Mouse (Mus musculus) E14TG2a.4 (cell line): ENCODE results near the gene E130218I03Rik.

Source experiments
- H3K27me3 ChIP-seq: 2 replicates; pipeline ENCODE4 v1.6.1; 2014; ENCODE audit warnings: low read length, control low read depth; ENCODE audit not compliant: insufficient read depth
- H3K36me3 ChIP-seq: 2 replicates; pipeline ENCODE4 v1.6.1; 2014; ENCODE audit warnings: low read length, control low read depth; ENCODE audit not compliant: insufficient read depth
- H3K4me1 ChIP-seq: replicated peaks from 2 replicates; pipeline ENCODE4 v1.6.1; 2014; ENCODE audit warnings: low read depth, low read length, control low read depth
- H3K4me3 ChIP-seq: replicated peaks from 2 replicates; pipeline ENCODE4 v1.5.1; 2014; ENCODE audit warnings: mild to moderate bottlenecking, low read length
- H3K9me3 ChIP-seq: 2 replicates; pipeline ENCODE4 v1.6.1; 2014; ENCODE audit warnings: low read length, control low read depth
- CTCF ChIP-seq: conservative IDR thresholded peaks from 2 replicates; pipeline ENCODE4 v1.5.1; 2014; ENCODE audit warnings: low read length
- NANOG ChIP-seq: IDR thresholded peaks from 2 replicates; pipeline ENCODE4 v1.6.1; 2014; ENCODE audit warnings: borderline replicate concordance, low read length, mixed read lengths
- POU5F1 ChIP-seq: IDR thresholded peaks from 2 replicates; pipeline ENCODE4 v1.6.1; 2014; ENCODE audit warnings: low read length, borderline replicate concordance

Gene E130218I03Rik

DNA sequence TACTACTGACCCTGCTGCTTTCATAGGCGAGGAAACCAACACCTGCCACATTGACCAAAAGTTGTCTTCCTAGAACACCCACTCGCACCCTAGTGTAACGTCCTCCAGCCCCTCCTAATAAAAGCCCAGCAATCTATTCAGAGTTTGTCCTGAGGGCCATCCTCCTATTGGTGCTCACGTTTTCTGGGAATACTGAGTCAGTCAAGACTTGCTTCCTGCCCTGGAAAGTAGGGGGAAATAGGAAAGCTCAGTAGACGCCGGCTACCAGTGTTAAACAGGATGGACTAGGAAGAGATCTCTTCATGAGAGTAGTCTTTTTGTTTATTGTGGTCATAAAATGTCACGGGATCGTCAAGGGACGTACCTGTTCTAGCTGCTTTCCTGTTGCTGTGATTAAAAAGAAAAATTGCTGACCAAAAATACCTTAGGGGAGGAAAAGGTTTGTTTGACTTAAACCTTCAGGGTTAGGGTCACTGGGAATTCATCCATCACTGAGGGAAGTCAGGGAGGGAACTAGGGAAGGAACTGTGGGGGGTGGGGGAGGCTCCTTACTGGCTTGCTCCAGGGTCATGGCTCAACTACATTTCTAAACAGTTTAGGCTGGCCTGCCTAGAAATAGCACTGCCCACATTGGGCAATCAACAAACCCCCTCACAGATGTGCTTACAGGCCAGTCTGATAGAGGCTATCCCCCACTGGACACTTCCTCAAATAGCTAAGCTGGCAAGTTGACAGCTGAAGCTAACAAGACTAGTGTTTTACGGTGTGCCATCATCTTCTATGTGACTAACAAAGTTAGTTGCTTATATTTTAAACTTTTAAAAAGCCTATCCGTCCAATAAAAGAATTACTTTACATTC is 45.2 kb downstream of the E130218I03Rik start:
- peaks cover 19% of the 10 kb centered on the region for H3K36me3 ChIP-seq
- peaks cover 49% of the 10 kb centered on the region for H3K4me1 ChIP-seq
- no peak for TF ChIP-seq NANOG
- no peak for TF ChIP-seq POU5F1
- TF ChIP-seq CTCF = no peak
- H3K4me3 ChIP-seq = peak overlapping the region; percentile 100
- H3K27me3 ChIP-seq = 0 out of 2 replicates have a peak, but pooled peaks cover 4% of the 10 kb centered on the region
- H3K9me3 ChIP-seq = no peaks in the 10 kb centered on the region

DNA sequence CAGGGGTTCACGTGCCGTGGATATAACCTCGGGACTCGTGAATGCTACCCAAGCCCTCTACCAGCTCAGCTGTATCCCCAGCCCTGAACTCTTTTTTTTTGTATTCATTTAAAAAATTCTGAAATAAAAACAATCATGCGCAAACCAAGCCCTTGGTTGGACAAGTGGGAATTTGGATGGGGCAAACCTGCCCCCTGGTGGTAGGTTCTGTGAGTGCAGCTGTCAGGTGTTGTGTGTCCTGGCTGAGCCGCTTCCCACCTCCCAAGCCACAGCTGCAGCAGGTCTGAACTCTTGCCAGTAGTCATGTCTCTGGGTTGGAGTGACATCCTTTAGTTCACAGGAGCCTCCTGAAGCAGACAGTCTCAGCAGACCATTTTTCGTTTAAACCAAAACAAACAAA is 48.6 kb downstream of the E130218I03Rik start:
- no peak for TF ChIP-seq NANOG
- TF ChIP-seq CTCF = peak; percentile 31; the same call in 1 of the 2 replicates
- H3K36me3 ChIP-seq = no peaks in the 10 kb centered on the region
- 0 out of 2 replicates have a peak, but pooled peaks cover 7% of the 10 kb centered on the region for H3K27me3 ChIP-seq
- no peak overlapping the region for H3K4me3 ChIP-seq
- peaks cover 3% of the 10 kb centered on the region; the same call in 1 of the 2 replicates for H3K9me3 ChIP-seq
- peaks cover 30% of the 10 kb centered on the region for H3K4me1 ChIP-seq

DNA sequence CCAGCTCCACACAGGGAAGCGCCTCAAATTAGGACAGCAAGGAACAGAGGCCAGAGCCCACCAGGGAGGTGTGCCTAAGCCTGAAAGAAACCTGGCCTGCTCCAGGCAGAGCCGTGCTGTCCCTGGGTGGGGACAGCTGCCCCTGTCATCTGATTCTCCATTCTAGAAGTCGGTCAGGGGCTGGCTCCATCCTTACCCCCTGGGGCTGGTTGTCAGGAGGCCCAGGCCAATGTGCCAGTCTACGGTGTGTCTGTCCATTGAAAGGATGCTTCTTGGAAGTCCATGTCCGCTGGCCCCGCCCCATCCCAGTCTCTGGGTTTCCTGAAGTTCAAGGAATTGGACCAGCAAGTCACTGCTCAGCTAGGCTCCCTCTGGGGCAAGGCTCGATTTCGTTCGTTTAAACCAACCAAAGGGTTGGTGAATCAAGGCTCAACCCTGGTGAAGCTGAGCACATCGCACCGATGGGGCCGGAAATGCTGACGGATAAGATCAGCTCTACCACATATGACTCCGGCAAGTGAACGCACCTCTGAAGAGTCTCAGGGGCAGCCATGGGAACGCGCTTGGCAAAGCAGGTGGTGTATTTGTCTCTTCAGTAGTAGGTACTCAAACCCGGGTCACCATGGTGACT is 49.7 kb downstream of the E130218I03Rik start:
- peaks cover 3% of the 10 kb centered on the region; the same call in 1 of the 2 replicates for H3K9me3 ChIP-seq
- H3K36me3 ChIP-seq = no peaks in the 10 kb centered on the region
- no peak overlapping the region for H3K4me3 ChIP-seq
- H3K4me1 ChIP-seq = peaks cover 29% of the 10 kb centered on the region
- TF ChIP-seq POU5F1 = no peak
- no peak for TF ChIP-seq CTCF
- no peak for TF ChIP-seq NANOG
- H3K27me3 ChIP-seq = 0 out of 2 replicates have a peak, but pooled peaks cover 7% of the 10 kb centered on the region

DNA sequence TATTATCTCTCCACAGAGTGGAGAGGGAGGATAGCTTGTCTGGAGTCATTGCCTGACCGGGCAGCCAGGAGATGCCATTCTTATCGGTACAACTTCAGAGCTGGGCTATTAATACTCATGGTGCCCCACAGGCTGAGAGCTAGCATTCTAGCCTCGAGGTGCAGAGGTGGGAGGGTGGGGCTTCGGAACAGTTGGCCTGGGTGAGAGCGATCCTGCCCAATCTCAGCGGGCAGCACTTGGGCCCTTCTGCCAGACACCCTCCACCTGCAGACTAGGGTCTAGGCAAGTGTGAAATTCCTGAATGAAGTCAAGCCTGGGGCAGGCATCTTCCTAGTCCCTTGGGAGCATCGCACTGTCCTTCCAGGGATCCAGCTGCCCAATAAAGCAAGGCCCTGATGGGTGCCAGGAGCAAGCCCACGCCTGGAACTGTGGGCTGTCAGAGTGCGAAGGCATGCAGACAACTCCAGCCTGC is 50.3 kb downstream of the E130218I03Rik start:
- Histone ChIP-seq H3K9me3 (peaks cover 3% of the 10 kb centered on the region; the same call in 1 of the 2 replicates), H3K4me1 (peaks cover 24% of the 10 kb centered on the region)
- TF ChIP-seq CTCF (no peak), POU5F1 (no peak), NANOG (no peak)

More for the DNA sequence above, 50.3 kb downstream of the E130218I03Rik start:
- Histone ChIP-seq H3K4me3 (no peak overlapping the region), H3K27me3 (0 out of 2 replicates have a peak, but pooled peaks cover 7% of the 10 kb centered on the region), H3K36me3 (no peaks in the 10 kb centered on the region)
